20 mouse cellular contexts compared by ENCODE assay signal in the genomic region with DNA sequence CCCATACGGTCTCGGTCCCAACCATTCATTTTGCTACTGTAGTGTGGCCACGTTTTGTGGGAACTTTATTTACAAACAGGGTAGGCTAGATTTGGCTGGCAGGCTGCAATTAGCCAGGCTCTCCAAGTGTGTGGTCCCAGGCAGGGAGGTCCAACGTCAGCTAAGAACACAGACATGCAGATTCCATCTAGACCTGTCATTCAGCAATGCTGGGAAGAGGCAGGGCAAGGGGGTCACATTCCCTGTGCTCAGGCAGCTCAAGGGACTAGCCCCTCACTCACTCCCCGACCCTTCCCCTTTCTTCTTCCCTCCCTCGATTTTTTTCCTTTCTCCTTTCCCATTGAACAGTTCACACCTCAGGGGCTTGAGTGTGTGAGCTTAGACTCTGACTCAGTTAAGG. TPM values are rescaled to one million over a fixed set of nuclear protein-coding genes. Genes with fewer than 3 reads are reported as not detected.
DNase-seq lines count a peak whose midpoint lies in the region; ATAC-seq lines count a peak whose summit lies in the region.
"Had no signal": no experiment of that assay in that cellular context is flagged by ENCODE, and none has a peak within 500 bp of the region (broad histone marks: within the 10 kb centered on the region; RNA-seq: fewer than 3 reads in every experiment).

No protein-coding gene starts in this region.

- peaks cover 65% of the 10 kb centered on the region for H3K4me1 ChIP-seq in forebrain, embryonic 10.5 days
- H3K4me1 ChIP-seq in forebrain, embryonic 13.5 days = 0 out of 2 replicates have a peak, but pooled peaks cover 4% of the 10 kb centered on the region
- peaks cover 79% of the 10 kb centered on the region for H3K4me1 ChIP-seq in midbrain, embryonic 10.5 days
- H3K4me1 ChIP-seq in midbrain, embryonic 15.5 days = peaks cover 6% of the 10 kb centered on the region; the same call in 1 of the 2 replicates
- H3K4me1 ChIP-seq in limb, embryonic 10.5 days = peaks cover 36% of the 10 kb centered on the region
- H3K4me1 ChIP-seq in kidney, embryonic 16.5 days (ENCODE audit: insufficient read depth, low read length) = no peaks in the 10 kb centered on the region; the same call in 1 of the 2 replicates
- H3K4me1 ChIP-seq in midbrain, embryonic 16.5 days (ENCODE audit: control insufficient read depth, insufficient read depth, low read length) = 0 out of 2 replicates have a peak, but pooled peaks cover 2% of the 10 kb centered on the region

- H3K4me2 ChIP-seq in forebrain, embryonic 13.5 days = no peak overlapping the region
- no peak overlapping the region for H3K4me2 ChIP-seq in midbrain, embryonic 15.5 days
- H3K4me2 ChIP-seq in kidney, embryonic 16.5 days (replicated peaks; ENCODE audit: low read depth, low read length) = no peak overlapping the region
- H3K4me2 ChIP-seq in midbrain, embryonic 16.5 days (ENCODE audit: low read length) = no peak overlapping the region
- H3K4me2 ChIP-seq: liver, embryonic 15.5 days; midbrain, embryonic 12.5 days; neural tube, embryonic 12.5 days; stomach, embryonic 15.5 days had no signal

- DNase-seq in forebrain, embryonic 10.5 days (ENCODE audit: extremely low spot score, low spot score) = no peak
- DNase-seq in midbrain, embryonic 10.5 days (ENCODE audit: low spot score) = peak; percentile 44
- DNase-seq in limb, embryonic 10.5 days (ENCODE audit: low spot score) = no peak
- DNase-seq: adrenal gland, adult 8-10 months; cerebellum, adult 8-10 months; kidney, adult 18-20 months; layer of hippocampus, adult 9-11 months; liver; thymus, postnatal 25 days had no signal

- H3K27ac ChIP-seq in forebrain, embryonic 10.5 days = 0 out of 2 replicates have a peak overlapping the region, but pooled peaks have one; percentile 51
- no peak overlapping the region for H3K27ac ChIP-seq in forebrain, embryonic 13.5 days
- peak overlapping the region; percentile 19 for H3K27ac ChIP-seq in midbrain, embryonic 10.5 days (replicated peaks)
- H3K27ac ChIP-seq in midbrain, embryonic 15.5 days = no peak overlapping the region
- 0 out of 2 replicates have a peak overlapping the region, but pooled peaks have one; percentile 25 for H3K27ac ChIP-seq in limb, embryonic 10.5 days
- H3K27ac ChIP-seq in kidney, embryonic 16.5 days (ENCODE audit: low read length) = no peak overlapping the region
- H3K27ac ChIP-seq in midbrain, embryonic 16.5 days (ENCODE audit: low read length) = no peak overlapping the region
- H3K27ac ChIP-seq: kidney, postnatal 0 days; liver, embryonic 15.5 days; midbrain, embryonic 12.5 days; neural tube, embryonic 12.5 days; stomach, embryonic 15.5 days had no signal

- H3K27me3 ChIP-seq in forebrain, embryonic 10.5 days (ENCODE audit: poor library complexity, severe bottlenecking) = peaks cover 3% of the 10 kb centered on the region; the same call in 1 of the 2 replicates
- no peaks in the 10 kb centered on the region for H3K27me3 ChIP-seq in forebrain, embryonic 13.5 days
- no peaks in the 10 kb centered on the region for H3K27me3 ChIP-seq in midbrain, embryonic 10.5 days (ENCODE audit: low read depth, poor library complexity, severe bottlenecking)
- H3K27me3 ChIP-seq in midbrain, embryonic 15.5 days (replicated peaks) = no peaks in the 10 kb centered on the region
- H3K27me3 ChIP-seq in limb, embryonic 10.5 days (ENCODE audit: low read depth, poor library complexity, severe bottlenecking) = no peaks in the 10 kb centered on the region
- H3K27me3 ChIP-seq in kidney, embryonic 16.5 days (ENCODE audit: insufficient read depth, low read length) = no peaks in the 10 kb centered on the region
- H3K27me3 ChIP-seq in midbrain, embryonic 16.5 days (ENCODE audit: control insufficient read depth, insufficient read depth, low read depth, low read length) = no peaks in the 10 kb centered on the region
- H3K27me3 ChIP-seq: liver, embryonic 15.5 days; stomach, embryonic 15.5 days had no signal

- no peak overlapping the region for H3K4me3 ChIP-seq in forebrain, embryonic 10.5 days
- H3K4me3 ChIP-seq in forebrain, embryonic 13.5 days = no peak overlapping the region
- no peak overlapping the region for H3K4me3 ChIP-seq in midbrain, embryonic 10.5 days
- H3K4me3 ChIP-seq in midbrain, embryonic 15.5 days = no peak overlapping the region
- no peak overlapping the region for H3K4me3 ChIP-seq in limb, embryonic 10.5 days
- H3K4me3 ChIP-seq in kidney, embryonic 16.5 days (ENCODE audit: low read length) = no peak overlapping the region
- no peak overlapping the region for H3K4me3 ChIP-seq in midbrain, embryonic 16.5 days (ENCODE audit: low read depth, low read length)
- H3K4me3 ChIP-seq: liver, embryonic 15.5 days; midbrain, embryonic 12.5 days; neural tube, embryonic 12.5 days; stomach, embryonic 15.5 days had no signal

- no peaks in the 10 kb centered on the region for H3K36me3 ChIP-seq in forebrain, embryonic 10.5 days (replicated peaks)
- no peaks in the 10 kb centered on the region for H3K36me3 ChIP-seq in forebrain, embryonic 13.5 days (ENCODE audit: poor library complexity, severe bottlenecking)
- H3K36me3 ChIP-seq in midbrain, embryonic 10.5 days = 0 out of 2 replicates have a peak, but pooled peaks cover 2% of the 10 kb centered on the region
- no peaks in the 10 kb centered on the region for H3K36me3 ChIP-seq in midbrain, embryonic 15.5 days (replicated peaks)
- no peaks in the 10 kb centered on the region for H3K36me3 ChIP-seq in limb, embryonic 10.5 days
- no peaks in the 10 kb centered on the region for H3K36me3 ChIP-seq in kidney, embryonic 16.5 days (ENCODE audit: insufficient read depth, low read length)
- H3K36me3 ChIP-seq in midbrain, embryonic 16.5 days (ENCODE audit: control insufficient read depth, insufficient read depth, low read length) = no peaks in the 10 kb centered on the region
- H3K36me3 ChIP-seq: midbrain, embryonic 12.5 days; neural tube, embryonic 12.5 days; stomach, embryonic 15.5 days had no signal

- no peak for ATAC-seq in forebrain, embryonic 13.5 days
- ATAC-seq in midbrain, embryonic 15.5 days (replicated peaks) = no peak
- ATAC-seq in kidney, embryonic 16.5 days (ENCODE audit: low FRiP score, low TSS enrichment) = no peak
- ATAC-seq in midbrain, embryonic 16.5 days = no peak
- ATAC-seq: activated CD4-positive, CD25-positive, alpha-beta regulatory T cell, adult 4 months; lung, postnatal 0 days had no signal

- no peaks in the 10 kb centered on the region for H3K9me3 ChIP-seq in forebrain, embryonic 10.5 days
- no peaks in the 10 kb centered on the region for H3K9me3 ChIP-seq in forebrain, embryonic 13.5 days (replicated peaks)
- H3K9me3 ChIP-seq in midbrain, embryonic 10.5 days (replicated peaks) = no peaks in the 10 kb centered on the region
- no peaks in the 10 kb centered on the region for H3K9me3 ChIP-seq in midbrain, embryonic 15.5 days
- H3K9me3 ChIP-seq in limb, embryonic 10.5 days (replicated peaks) = no peaks in the 10 kb centered on the region
- no peaks in the 10 kb centered on the region for H3K9me3 ChIP-seq in kidney, embryonic 16.5 days (ENCODE audit: low read length)
- H3K9me3 ChIP-seq in midbrain, embryonic 16.5 days (replicated peaks; ENCODE audit: control insufficient read depth, low read length, poor library complexity, severe bottlenecking) = no peaks in the 10 kb centered on the region
- H3K9me3 ChIP-seq: liver, embryonic 15.5 days; midbrain, embryonic 12.5 days; neural tube, embryonic 12.5 days; stomach, embryonic 15.5 days had no signal

- no peak overlapping the region for H3K9ac ChIP-seq in forebrain, embryonic 13.5 days
- no peak overlapping the region for H3K9ac ChIP-seq in midbrain, embryonic 15.5 days
- no peak overlapping the region for H3K9ac ChIP-seq in kidney, embryonic 16.5 days (replicated peaks; ENCODE audit: low read length)
- no peak overlapping the region for H3K9ac ChIP-seq in midbrain, embryonic 16.5 days (ENCODE audit: low read depth, low read length)
- H3K9ac ChIP-seq: liver, embryonic 15.5 days; midbrain, embryonic 12.5 days; neural tube, embryonic 12.5 days; stomach, embryonic 15.5 days had no signal

- WGBS in forebrain, embryonic 10.5 days = 48% methylated on average over 6 of the region's 6 CpGs
- 37% methylated on average over 6 of the region's 6 CpGs for WGBS in forebrain, embryonic 13.5 days
- 42% methylated on average over 6 of the region's 6 CpGs for WGBS in midbrain, embryonic 10.5 days
- WGBS in midbrain, embryonic 15.5 days = 47% methylated on average over 6 of the region's 6 CpGs
- 37% methylated on average over 6 of the region's 6 CpGs for WGBS in limb, embryonic 10.5 days
- WGBS in kidney, embryonic 16.5 days = 41% methylated on average over 6 of the region's 6 CpGs
- WGBS in midbrain, embryonic 16.5 days = 44% methylated on average over 6 of the region's 6 CpGs

RNA-seq across cellular contexts. Expression of gene Cmtm7, which starts 17.2 kb away (rescaled TPM):
- polyA plus RNA-seq in forebrain, embryonic 10.5 days (2016; fragmentation: Nextera tagmentation; extraction: Ambion mirVana) = 76.9 and 78.7 TPM in 2 replicates
- 25.7 and 28.5 TPM in 2 replicates for polyA plus RNA-seq in forebrain, embryonic 13.5 days (2015; fragmentation: Nextera tagmentation; extraction: Ambion mirVana)
- 75.6 and 88.2 TPM in 2 replicates for polyA plus RNA-seq in midbrain, embryonic 10.5 days (2016; fragmentation: Nextera tagmentation; extraction: Ambion mirVana)
- polyA plus RNA-seq in midbrain, embryonic 15.5 days (2015; fragmentation: Nextera tagmentation; extraction: Ambion mirVana) = 12.2 and 15.2 TPM in 2 replicates
- 83.6 and 100 TPM in 2 replicates for polyA plus RNA-seq in limb, embryonic 10.5 days (2016; fragmentation: Nextera tagmentation; extraction: Ambion mirVana)
- polyA plus RNA-seq in kidney, embryonic 16.5 days (2015; fragmentation: Nextera tagmentation; extraction: Ambion mirVana) = 111 and 117 TPM in 2 replicates
- polyA plus RNA-seq in midbrain, embryonic 16.5 days (2015; fragmentation: Nextera tagmentation; extraction: Ambion mirVana) = 7.2 and 10.4 TPM in 2 replicates

RNA-seq across cellular contexts. Expression of gene Cmtm8, which starts 45.1 kb away (rescaled TPM):
- 22.8 and 23.0 TPM in 2 replicates for polyA plus RNA-seq in forebrain, embryonic 10.5 days (2016; fragmentation: Nextera tagmentation; extraction: Ambion mirVana)
- 12.1 and 13.3 TPM in 2 replicates for polyA plus RNA-seq in forebrain, embryonic 13.5 days (2015; fragmentation: Nextera tagmentation; extraction: Ambion mirVana)
- polyA plus RNA-seq in midbrain, embryonic 10.5 days (2016; fragmentation: Nextera tagmentation; extraction: Ambion mirVana) = 21.7 and 32.1 TPM in 2 replicates
- polyA plus RNA-seq in midbrain, embryonic 15.5 days (2015; fragmentation: Nextera tagmentation; extraction: Ambion mirVana) = 7.3 and 7.5 TPM in 2 replicates
- 13.9 and 14.4 TPM in 2 replicates for polyA plus RNA-seq in limb, embryonic 10.5 days (2016; fragmentation: Nextera tagmentation; extraction: Ambion mirVana)
- 39.6 and 42.2 TPM in 2 replicates for polyA plus RNA-seq in kidney, embryonic 16.5 days (2015; fragmentation: Nextera tagmentation; extraction: Ambion mirVana)
- polyA plus RNA-seq in midbrain, embryonic 16.5 days (2015; fragmentation: Nextera tagmentation; extraction: Ambion mirVana) = 8.3 and 8.5 TPM in 2 replicates
- polyA plus RNA-seq: activated CD4-positive, CD25-positive, alpha-beta regulatory T cell, adult 4 months had no signal

Comparison
In these comparisons a context has a peak if more than half of its experiments do, and no peak if none do; other contexts are left out.
1. H3K27ac ChIP-seq: peak in forebrain, embryonic 10.5 days (single experiment), midbrain, embryonic 10.5 days (single experiment) and limb, embryonic 10.5 days (single experiment); none in forebrain, embryonic 13.5 days (single experiment), midbrain, embryonic 15.5 days (single experiment), kidney, embryonic 16.5 days (single experiment) and midbrain, embryonic 16.5 days (single experiment).